Mouse (Mus musculus): ENCODE data around the gene Pkig.

DNA sequence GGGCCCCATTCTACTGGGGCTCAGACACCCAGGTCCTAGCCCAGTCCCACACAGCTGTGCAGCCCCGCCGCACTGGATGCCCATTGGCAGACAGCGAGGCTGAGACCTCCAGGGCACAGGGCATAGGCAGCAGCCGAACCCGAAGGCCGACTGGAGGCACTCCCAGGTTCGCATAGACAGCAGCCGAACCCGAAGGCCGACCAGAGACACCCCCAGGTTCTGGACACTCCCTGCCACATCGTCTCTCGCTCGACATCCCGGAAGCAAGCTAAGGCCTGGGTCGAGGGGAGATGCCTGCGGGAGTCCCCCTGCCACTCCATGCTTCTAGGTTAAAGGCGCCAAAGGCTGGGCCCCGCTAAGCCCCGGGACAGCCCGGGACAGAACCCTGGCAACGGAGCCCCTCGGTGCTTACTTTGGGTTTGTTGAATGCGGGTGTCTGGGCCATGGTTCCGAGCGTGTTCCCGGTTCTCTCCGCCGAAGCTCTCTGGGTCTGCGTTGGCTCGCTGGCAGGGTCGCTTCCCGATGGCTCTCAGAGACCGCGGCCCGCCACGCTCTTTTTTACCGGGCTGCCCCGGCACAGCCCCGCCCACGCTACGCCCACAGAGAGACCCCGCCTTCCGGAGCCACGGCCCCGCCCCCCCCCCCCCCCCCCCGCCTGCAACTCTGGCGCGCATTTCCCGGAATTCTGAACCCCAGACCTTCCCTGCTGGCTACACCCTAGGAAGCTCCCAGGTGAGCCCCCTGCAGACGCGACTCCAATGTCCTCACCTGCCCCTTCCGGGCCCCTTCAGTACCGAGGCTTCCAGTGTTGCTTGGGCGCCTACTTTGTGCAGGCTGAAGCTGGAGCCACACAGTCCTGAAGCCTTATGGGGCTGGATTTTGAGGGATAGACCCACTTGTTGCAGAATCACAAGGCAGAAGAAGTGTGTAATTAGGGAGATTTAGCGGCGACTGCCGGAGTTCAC is 91.7 kb downstream of the Pkig start, which contains the start of gene Ada:
- no peak for TF ChIP-seq CTCF (IDR thresholded peaks at IDR 0.05; ENCODE audit: low read depth)
- no peak for TF ChIP-seq EP300 (IDR thresholded peaks at IDR 0.05; ENCODE audit: low read depth)

Measured in liver, postnatal 0 days (tissue).